Mouse (Mus musculus) thymus, adult 2 months (tissue): Measurements from ENCODE around the gene Dnmt1. TPM values are rescaled to one million over a fixed set of nuclear protein-coding genes. Genes with fewer than 3 reads are reported as not detected.
A peak's percentile ranks its signal among the peaks of the same experiment; 100 is the strongest.

ENCODE experiments used
- DNase-seq: peaks from one replicate; pipeline ENCODE4 v3.0.0; 2021
- H3K27ac ChIP-seq: fragments of 200-500 bp; 2 replicates; pipeline ENCODE4 v1.5.1; 2012; ENCODE audit warnings: low read length, control low read depth; ENCODE audit not compliant: control insufficient read depth, insufficient read depth
- H3K27me3 ChIP-seq: fragments of 200-500 bp; 2 replicates; pipeline ENCODE4 v1.6.1; 2012; ENCODE audit warnings: mild to moderate bottlenecking, low read length, moderate library complexity, mixed read lengths; ENCODE audit not compliant: control insufficient read depth, insufficient read depth
- H3K36me3 ChIP-seq: fragments of 200-500 bp; 2 replicates; pipeline ENCODE4 v1.6.1; 2012; ENCODE audit warnings: mild to moderate bottlenecking, low read length, moderate library complexity; ENCODE audit not compliant: control insufficient read depth, insufficient read depth
- H3K4me1 ChIP-seq: fragments of 200-500 bp; replicated peaks from 2 replicates; pipeline ENCODE4 v1.6.1; 2012; ENCODE audit warnings: low read length; ENCODE audit not compliant: control insufficient read depth, insufficient read depth
- H3K4me3 ChIP-seq: fragments of 200-500 bp; 2 replicates; pipeline ENCODE4 v1.5.1; 2012; ENCODE audit warnings: mild to moderate bottlenecking, low read length, control low read depth, moderate library complexity; ENCODE audit not compliant: control insufficient read depth, insufficient read depth
- CTCF ChIP-seq: fragments of 200-500 bp; IDR thresholded peaks from 2 replicates; pipeline ENCODE4 v1.5.1; 2012; ENCODE audit warnings: mild to moderate bottlenecking, control low read depth, low read length, moderate library complexity, borderline replicate concordance; ENCODE audit not compliant: control insufficient read depth, poor library complexity, insufficient read depth; ENCODE audit errors: extremely low read depth
- POLR2A ChIP-seq: fragments of 200-500 bp; IDR thresholded peaks from 2 replicates; pipeline ENCODE4 v1.6.1; 2012; ENCODE audit warnings: mild to moderate bottlenecking, low read length, control low read depth, moderate library complexity; ENCODE audit not compliant: control insufficient read depth, poor library complexity, insufficient read depth; ENCODE audit errors: extremely low read depth
- WGBS: fragments of 180-500 bp; shearing (Covaris S2); methylation state at CpG from one replicate; pipeline ENCODE4 v1.1.7; 2018; 5-methylcytosine and 5-hydroxymethylcytosine counted together
- polyA plus RNA-seq: library from polyadenylated mRNA; depleted of rRNA; stranded (reverse); fragments of >200 nt; gene quantifications from 2 replicates; pipeline ENCODE4 v1.2.3, GENCODE M21; 2012

Gene Dnmt1
- polyA plus RNA-seq, 1 experiment, result 142 TPM

- peaks cover 12% of the 10 kb centered on the region for H3K4me1 ChIP-seq
- H3K27me3 ChIP-seq, result no peaks in the 10 kb centered on the region
- DNase-seq, result no peak
- 3% methylated on average over 39 of the region's 39 CpGs for WGBS
- no peak overlapping the region for H3K27ac ChIP-seq
- TF ChIP-seq POLR2A, result no peak
- no peak for TF ChIP-seq CTCF
- H3K4me3 ChIP-seq, result peak overlapping the region; percentile 85
- peaks cover 26% of the 10 kb centered on the region for H3K36me3 ChIP-seq
Observed at GRCm38 (mm10) chr9:20897736-20898510, 61.8 kb downstream of the Dnmt1 start.

GRCm38 (mm10) chr9:20895382-20895781 lies 64.3 kb downstream of the Dnmt1 start:
- no peak for DNase-seq
- no peak overlapping the region for H3K4me3 ChIP-seq
- H3K4me1 ChIP-seq, result peaks cover 9% of the 10 kb centered on the region
- no peaks in the 10 kb centered on the region for H3K27me3 ChIP-seq
- H3K36me3 ChIP-seq, result peaks cover 45% of the 10 kb centered on the region
- WGBS, result 98% methylated on average over 9 of the region's 9 CpGs
- no peak for TF ChIP-seq POLR2A
- no peak for TF ChIP-seq CTCF
- H3K27ac ChIP-seq, result no peak overlapping the region

GRCm38 (mm10) chr9:20894629-20895028 lies 65.1 kb downstream of the Dnmt1 start:
- H3K27me3 ChIP-seq, result no peaks in the 10 kb centered on the region
- TF ChIP-seq POLR2A (no peak), CTCF (no peak)
- H3K27ac ChIP-seq, result no peak overlapping the region
- DNase-seq, result no peak
- 94% methylated on average over 15 of the region's 15 CpGs for WGBS
- H3K4me3 ChIP-seq, result no peak overlapping the region
- H3K4me1 ChIP-seq, result peaks cover 9% of the 10 kb centered on the region
- peaks cover 53% of the 10 kb centered on the region for H3K36me3 ChIP-seq

GRCm38 (mm10) chr9:20893590-20894343 lies 65.9 kb downstream of the Dnmt1 start:
- no peak overlapping the region for H3K4me3 ChIP-seq
- no peak overlapping the region for H3K27ac ChIP-seq
- WGBS, result 90% methylated on average over 13 of the region's 13 CpGs
- no peaks in the 10 kb centered on the region for H3K27me3 ChIP-seq
- peaks cover 9% of the 10 kb centered on the region for H3K4me1 ChIP-seq
- H3K36me3 ChIP-seq, result peaks cover 55% of the 10 kb centered on the region
- no peak for DNase-seq
- TF ChIP-seq CTCF (no peak), POLR2A (no peak)

- no peak for TF ChIP-seq POLR2A
- no peak for TF ChIP-seq CTCF
- 87% methylated on average over 5 of the region's 5 CpGs for WGBS
- Histone ChIP-seq H3K36me3 (peaks cover 55% of the 10 kb centered on the region), H3K27ac (no peak overlapping the region), H3K27me3 (no peaks in the 10 kb centered on the region), H3K4me3 (no peak overlapping the region), H3K4me1 (peaks cover 13% of the 10 kb centered on the region)
- DNase-seq, result no peak
Observed at GRCm38 (mm10) chr9:20893069-20893468, 66.6 kb downstream of the Dnmt1 start.

- no peak for TF ChIP-seq POLR2A
- Histone ChIP-seq H3K4me3 (no peak overlapping the region), H3K27ac (no peak overlapping the region), H3K27me3 (no peaks in the 10 kb centered on the region), H3K36me3 (peaks cover 55% of the 10 kb centered on the region), H3K4me1 (peaks cover 8% of the 10 kb centered on the region)
- 90% methylated on average over 5 of the region's 5 CpGs for WGBS
- no peak for DNase-seq
Observed at GRCm38 (mm10) chr9:20892104-20892653, 67.5 kb downstream of the Dnmt1 start.
